Mouse (Mus musculus) midbrain, postnatal 0 days (tissue): Measurements from ENCODE around the gene Mocs1. TPM values are rescaled to one million over a fixed set of nuclear protein-coding genes. Genes with fewer than 3 reads are reported as not detected.

Experiments
- ATAC-seq: fragments of 200-750 bp; cut with Nextera tagmentation; 2 replicates; pipeline ENCODE4 v1.8.0; 2017; ENCODE audit warnings: moderate number of reproducible peaks, mild to moderate bottlenecking, moderate TSS enrichment, moderate library complexity; ENCODE audit not compliant: low FRiP score
- DNase-seq: peaks from one replicate; pipeline ENCODE4 v3.0.0-alpha.2; 2015; ENCODE audit warnings: low spot score
- H3K27ac ChIP-seq: fragments of 300-500 bp; sonication (generic); 2 replicates; pipeline ENCODE4 v1.5.1; 2014; ENCODE audit warnings: low read depth, mild to moderate bottlenecking, low read length, mixed read lengths
- H3K27me3 ChIP-seq: fragments of 300-500 bp; sonication (generic); 2 replicates; pipeline ENCODE4 v1.6.1; 2014; ENCODE audit warnings: low read length, control low read depth, mixed read lengths; ENCODE audit not compliant: insufficient read depth
- H3K36me3 ChIP-seq: fragments of 300-500 bp; sonication (generic); 2 replicates; pipeline ENCODE4 v1.6.1; 2014; ENCODE audit warnings: low read length, control low read depth, mixed read lengths; ENCODE audit not compliant: insufficient read depth
- H3K4me1 ChIP-seq: fragments of 300-500 bp; sonication (generic); 2 replicates; pipeline ENCODE4 v1.6.1; 2014; ENCODE audit warnings: mild to moderate bottlenecking, control low read depth, antibody characterized with exemption, low read length, mixed read lengths; ENCODE audit not compliant: insufficient read depth
- H3K4me2 ChIP-seq: fragments of 300-500 bp; sonication (generic); 2 replicates; pipeline ENCODE4 v1.6.1; 2014; ENCODE audit warnings: low read depth, mild to moderate bottlenecking, low read length, mixed read lengths; ENCODE audit not compliant: poor library complexity, severe bottlenecking
- H3K4me3 ChIP-seq: fragments of 300-500 bp; sonication (generic); 2 replicates; pipeline ENCODE4 v1.5.1; 2014; ENCODE audit warnings: low read depth, mild to moderate bottlenecking, low read length, moderate library complexity
- H3K9ac ChIP-seq: fragments of 300-500 bp; sonication (generic); replicated peaks from 2 replicates; pipeline ENCODE4 v1.6.1; 2014; ENCODE audit warnings: mild to moderate bottlenecking, low read length, moderate library complexity, mixed read lengths; ENCODE audit not compliant: poor library complexity, severe bottlenecking
- H3K9me3 ChIP-seq: fragments of 300-500 bp; sonication (generic); 2 replicates; pipeline ENCODE4 v1.6.1; 2016; ENCODE audit warnings: low read length, control low read depth
- CTCF ChIP-seq: IDR thresholded peaks from 2 replicates; pipeline ENCODE4 v1.5.1; 2016; ENCODE audit warnings: antibody characterized with exemption, mild to moderate bottlenecking
- WGBS: fragments of 180-500 bp; shearing (Covaris S2); extraction: QIAGEN DNeasy Blood & Tissue Kit; methylation state at CpG from one replicate; pipeline ENCODE4 v1.1.7; 2014; 5-methylcytosine and 5-hydroxymethylcytosine counted together
- polyA plus RNA-seq: library from polyadenylated mRNA; unstranded; fragments of >200 nt; fragmentation: Nextera tagmentation; extraction: Ambion mirVana; gene quantifications from 2 replicates; pipeline ENCODE4 v1.2.1, GENCODE M21; 2015
- total RNA-seq: library from RNA; depleted of rRNA; stranded (reverse); fragments of >200 nt; gene quantifications from 2 replicates; pipeline ENCODE4 v1.2.3, GENCODE M21; 2014

Gene Mocs1
- total and polyA plus RNA-seq, 2 experiments from 2014 or later: 5.2 to 8.6 TPM

DNA sequence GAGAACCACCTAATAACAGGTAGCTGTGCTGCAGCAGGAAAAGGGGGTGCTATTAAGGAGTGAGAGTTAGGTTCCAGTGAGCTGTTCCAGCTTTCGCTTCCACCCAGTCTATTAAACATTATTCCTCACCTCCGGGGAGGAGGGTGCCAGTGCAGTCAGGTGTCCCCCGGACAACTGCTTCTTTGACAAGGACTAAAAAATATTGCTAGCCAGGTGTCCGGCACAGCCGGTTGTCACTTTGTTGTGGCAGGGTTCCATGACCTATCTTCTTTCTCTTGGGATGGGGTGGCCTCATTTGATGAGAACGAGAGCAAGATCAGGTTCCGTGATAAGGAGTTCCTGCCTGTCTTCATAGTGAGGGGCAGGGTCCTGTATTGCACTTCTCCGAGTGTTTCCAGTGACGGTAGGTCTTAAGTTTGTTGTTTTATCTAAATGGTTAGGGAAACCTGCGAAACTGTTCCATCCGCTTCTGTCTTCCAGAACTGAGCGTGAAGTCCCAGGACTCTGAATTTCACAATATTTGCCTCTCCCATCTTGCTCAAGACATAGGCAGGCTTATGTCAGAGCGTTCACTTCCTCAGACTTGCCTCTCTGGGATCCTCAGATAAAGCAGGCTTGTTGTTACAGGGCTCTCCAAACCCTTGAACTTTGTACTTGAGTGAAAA is 721 bp downstream of the Mocs1 start:
- Histone ChIP-seq H3K4me3 (peak overlapping the region; percentile 72), H3K27me3 (no peaks in the 10 kb centered on the region), H3K36me3 (no peaks in the 10 kb centered on the region), H3K9ac (peak overlapping the region; percentile 78), H3K9me3 (no peaks in the 10 kb centered on the region), H3K4me1 (peaks cover 6% of the 10 kb centered on the region; the same call in 1 of the 2 replicates), H3K4me2 (peak overlapping the region; percentile 95), H3K27ac (peak overlapping the region; percentile 48; the same call in 1 of the 2 replicates)
- no peak for DNase-seq
- TF ChIP-seq CTCF: no peak
- 60% methylated on average over 13 of the region's 13 CpGs for WGBS
- peak; percentile 20; the same call in 1 of the 2 replicates for ATAC-seq

DNA sequence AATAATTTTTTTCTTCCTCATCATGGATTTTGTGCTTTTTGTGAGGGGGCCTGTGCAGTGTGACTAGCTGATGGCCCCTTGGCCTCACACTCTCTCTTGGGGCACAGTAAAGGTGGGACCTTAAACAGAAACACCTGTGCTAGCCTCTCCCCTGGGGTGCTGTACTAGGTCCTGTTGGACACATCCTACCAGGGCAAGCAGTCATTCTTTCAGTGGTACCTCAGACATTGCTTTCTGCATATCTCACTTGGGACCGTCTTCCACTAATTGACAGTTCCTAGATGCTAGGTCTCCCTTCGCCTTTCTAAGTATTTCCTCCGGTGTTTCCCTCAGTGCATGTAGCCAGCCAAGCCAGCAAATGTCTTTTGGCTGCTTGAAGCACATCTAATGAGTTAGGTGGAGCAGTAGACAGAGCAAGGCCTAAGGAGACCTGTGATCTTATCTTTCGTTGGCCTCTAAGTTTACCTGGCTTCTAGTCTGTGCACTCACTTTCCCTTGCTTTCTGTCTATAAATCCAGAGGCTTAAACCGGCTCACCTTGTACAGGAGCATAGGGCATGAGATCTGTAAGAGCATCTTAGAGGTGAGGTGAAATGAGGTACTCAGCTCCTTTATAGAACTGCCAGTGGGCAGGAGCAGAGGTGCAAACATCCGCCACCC is 1.4 kb downstream of the Mocs1 start:
- TF ChIP-seq CTCF: no peak
- Histone ChIP-seq H3K4me2 (peak overlapping the region; percentile 95), H3K36me3 (no peaks in the 10 kb centered on the region; the same call in 1 of the 2 replicates), H3K9me3 (no peaks in the 10 kb centered on the region), H3K4me1 (peaks cover 6% of the 10 kb centered on the region; the same call in 1 of the 2 replicates), H3K4me3 (peak overlapping the region; percentile 72; the same call in 1 of the 2 replicates), H3K27me3 (no peaks in the 10 kb centered on the region), H3K27ac (no peak overlapping the region), H3K9ac (no peak overlapping the region)
- DNase-seq: no peak
- ATAC-seq: no peak
- WGBS: 94% methylated on average over 6 of the region's 6 CpGs

DNA sequence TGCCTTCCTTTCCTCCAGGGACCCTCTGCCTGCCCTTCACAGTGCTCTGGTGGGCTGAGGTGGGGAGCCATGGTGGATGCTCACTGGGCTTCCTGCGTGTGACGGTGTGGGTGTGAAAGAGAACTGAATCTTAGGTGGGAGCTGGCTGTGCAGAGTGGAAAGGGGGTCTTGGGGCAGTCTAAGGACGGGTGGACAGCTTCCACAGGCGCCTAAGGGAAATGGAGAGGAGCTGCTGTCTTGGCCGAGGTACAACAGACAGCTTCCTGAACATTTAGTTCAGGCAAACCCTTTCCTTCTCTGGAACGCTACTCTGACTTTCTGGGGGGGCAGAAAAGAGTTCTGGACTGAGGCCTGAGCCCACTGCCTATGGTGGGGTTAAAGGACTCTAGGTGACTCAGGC is 2.0 kb downstream of the Mocs1 start:
- H3K4me1 ChIP-seq: peaks cover 6% of the 10 kb centered on the region; the same call in 1 of the 2 replicates
- H3K27me3 ChIP-seq: no peaks in the 10 kb centered on the region
- H3K4me3 ChIP-seq: no peak overlapping the region
- H3K9ac ChIP-seq: no peak overlapping the region
- no peak overlapping the region for H3K4me2 ChIP-seq
- DNase-seq (no peak), ATAC-seq (no peak)
- TF ChIP-seq CTCF: no peak
- no peaks in the 10 kb centered on the region for H3K9me3 ChIP-seq
- no peak overlapping the region for H3K27ac ChIP-seq
- H3K36me3 ChIP-seq: peaks cover under 1% of the 10 kb centered on the region; the same call in 1 of the 2 replicates
- WGBS: 90% methylated on average over 6 of the region's 6 CpGs

DNA sequence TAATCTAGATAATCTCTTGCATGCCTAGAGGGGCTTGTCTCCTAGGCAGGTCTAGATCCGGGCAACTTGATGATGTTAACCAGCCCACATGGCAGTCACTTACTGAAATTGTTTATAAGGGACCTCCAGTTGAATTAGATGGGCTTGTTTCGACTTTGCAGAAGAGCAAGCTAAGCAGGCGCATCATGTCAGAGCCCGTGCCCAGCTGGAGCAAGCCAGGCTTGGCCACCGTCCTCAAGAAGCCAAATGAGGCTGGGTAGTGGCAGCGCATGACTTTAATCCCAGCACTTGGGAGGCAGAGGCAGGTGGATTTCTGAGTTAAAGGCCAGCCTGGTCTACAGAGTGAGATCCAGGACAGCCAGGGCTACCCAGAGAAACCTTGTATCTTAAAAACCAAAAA is 3.0 kb downstream of the Mocs1 start:
- H3K36me3 ChIP-seq: peaks cover 4% of the 10 kb centered on the region; the same call in 1 of the 2 replicates
- no peak overlapping the region for H3K4me3 ChIP-seq
- WGBS: 91% methylated on average over 6 of the region's 6 CpGs
- no peak overlapping the region for H3K9ac ChIP-seq
- TF ChIP-seq CTCF: no peak
- H3K27ac ChIP-seq: no peak overlapping the region
- DNase-seq (no peak), ATAC-seq (no peak)
- no peak overlapping the region for H3K4me2 ChIP-seq
- H3K27me3 ChIP-seq: no peaks in the 10 kb centered on the region
- peaks cover 6% of the 10 kb centered on the region; the same call in 1 of the 2 replicates for H3K4me1 ChIP-seq
- no peaks in the 10 kb centered on the region for H3K9me3 ChIP-seq

DNA sequence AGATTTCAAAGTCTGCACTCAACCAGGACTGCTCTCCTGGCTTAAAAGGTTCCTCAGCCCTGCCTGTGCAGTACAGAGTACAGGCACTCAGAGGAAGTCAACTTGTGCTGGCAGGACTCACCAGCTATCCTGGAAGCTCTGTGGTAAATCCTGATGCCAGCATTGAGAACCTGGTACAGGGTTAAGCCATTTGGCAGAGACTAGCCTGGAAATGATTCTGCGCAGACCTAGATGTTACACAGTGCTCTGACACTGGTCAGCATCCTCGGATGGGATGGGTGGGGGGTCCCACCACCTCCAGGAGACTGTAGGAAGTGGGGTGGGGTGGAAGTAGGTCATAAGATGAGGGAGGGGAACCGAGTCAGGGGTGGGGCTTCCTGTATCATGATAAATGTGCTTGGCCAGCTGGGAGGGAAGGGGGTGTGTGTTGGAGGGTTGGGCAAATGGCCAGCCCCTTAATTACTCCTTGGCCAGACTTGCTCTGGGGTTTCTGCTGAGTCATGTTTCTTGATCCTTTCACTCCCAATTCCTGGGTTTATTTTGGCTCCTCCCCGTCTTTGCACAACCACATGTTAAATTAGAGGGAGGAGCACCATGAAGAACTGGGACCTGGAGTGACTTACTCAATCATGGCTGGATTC is 4.0 kb downstream of the Mocs1 start:
- H3K9me3 ChIP-seq: no peaks in the 10 kb centered on the region
- H3K4me1 ChIP-seq: peaks cover 6% of the 10 kb centered on the region; the same call in 1 of the 2 replicates
- no peak for TF ChIP-seq CTCF
- ATAC-seq: no peak
- WGBS: 82% methylated on average over 4 of the region's 4 CpGs
- H3K4me3 ChIP-seq: no peak overlapping the region
- no peak overlapping the region for H3K4me2 ChIP-seq
- peak; percentile 35 for DNase-seq
- H3K27me3 ChIP-seq: no peaks in the 10 kb centered on the region
- H3K27ac ChIP-seq: no peak overlapping the region
- H3K9ac ChIP-seq: no peak overlapping the region
- peaks cover 4% of the 10 kb centered on the region; the same call in 1 of the 2 replicates for H3K36me3 ChIP-seq

DNA sequence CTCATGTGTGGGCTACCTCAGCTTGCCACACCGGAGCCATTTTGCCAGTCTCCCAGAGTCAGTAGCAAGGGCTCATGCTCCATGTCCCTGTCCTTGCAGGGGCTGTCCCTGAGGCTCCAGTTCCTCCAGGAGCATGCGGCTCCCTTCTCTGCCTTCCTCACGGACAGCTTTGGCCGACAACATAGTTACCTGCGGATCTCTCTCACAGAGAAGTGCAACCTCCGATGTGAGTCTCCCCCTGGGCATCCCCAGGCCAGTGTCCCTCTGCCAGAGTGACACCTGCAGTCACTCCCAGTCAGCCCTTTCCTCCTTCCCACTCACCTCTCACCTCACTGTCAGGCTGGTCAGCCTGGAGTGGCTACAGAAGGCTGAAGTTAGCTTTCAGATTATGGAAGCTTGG is 4.9 kb downstream of the Mocs1 start:
- peaks cover 6% of the 10 kb centered on the region; the same call in 1 of the 2 replicates for H3K4me1 ChIP-seq
- H3K27me3 ChIP-seq: no peaks in the 10 kb centered on the region
- WGBS: 96% methylated on average over 6 of the region's 6 CpGs
- no peak overlapping the region for H3K27ac ChIP-seq
- no peak overlapping the region for H3K4me2 ChIP-seq
- H3K36me3 ChIP-seq: peaks cover 4% of the 10 kb centered on the region; the same call in 1 of the 2 replicates
- ATAC-seq: no peak
- TF ChIP-seq CTCF: no peak
- H3K9me3 ChIP-seq: no peaks in the 10 kb centered on the region
- DNase-seq: no peak
- no peak overlapping the region for H3K4me3 ChIP-seq
- no peak overlapping the region for H3K9ac ChIP-seq
